8 mouse cellular contexts compared by ENCODE assay signal in genomic region chr9:65890143-65890628, GRCm38 (mm10). TPM values are rescaled to one million over a fixed set of nuclear protein-coding genes. Genes with fewer than 3 reads are reported as not detected.
DNase-seq lines count a peak whose midpoint lies in the region; ATAC-seq lines count a peak whose summit lies in the region.

Gene Pclaf, plus strand, starts transcription at chr9:65890237.

- WGBS in embryonic facial prominence, embryonic 10.5 days: under 1% methylated on average over 21 of the region's 21 CpGs

- H3K9me3 ChIP-seq in embryonic facial prominence, embryonic 10.5 days: no peaks in the 10 kb centered on the region

- peaks cover 35% of the 10 kb centered on the region for H3K36me3 ChIP-seq in embryonic facial prominence, embryonic 10.5 days (replicated peaks)

- H3K27ac ChIP-seq in embryonic facial prominence, embryonic 10.5 days (replicated peaks): peak within 1 kb of the TSS; percentile 95

- peak; percentile 99 for ATAC-seq in granulocyte monocyte progenitor cell, adult 5-6 weeks (replicated peaks; ENCODE audit: poor library complexity, severe bottlenecking)

- peak within 1 kb of the TSS; percentile 82 for H3K4me3 ChIP-seq in embryonic facial prominence, embryonic 10.5 days

- peaks cover 23% of the 10 kb centered on the region for H3K4me1 ChIP-seq in embryonic facial prominence, embryonic 10.5 days

- peak; percentile 23 to 39 for DNase-seq in cerebellum, adult 18-20 months
- DNase-seq in cerebellum, adult 9-10 months: no peak
- DNase-seq in embryonic facial prominence, embryonic 10.5 days (ENCODE audit: low spot score): peak; percentile 90
- DNase-seq in kidney, adult 11 months: peak; percentile 79
- peak; percentile 86 for DNase-seq in liver
- peak; percentile 53 to 60 for DNase-seq in monocyte, adult 2 months (ENCODE audit: low read depth in 1 of 2, low spot score in 2 of 2)
- peak; percentile 70 to 78 for DNase-seq in spleen, postnatal 36 days (ENCODE audit: low spot score in 2 of 2)

- no peaks in the 10 kb centered on the region for H3K27me3 ChIP-seq in embryonic facial prominence, embryonic 10.5 days (replicated peaks; ENCODE audit: low read depth, poor library complexity, severe bottlenecking)

RNA-seq across cellular contexts. Expression of gene Pclaf, which starts in this region (rescaled TPM):
- polyA plus RNA-seq in embryonic facial prominence, embryonic 10.5 days (2016; fragmentation: Nextera tagmentation; extraction: Ambion mirVana): 345 and 346 TPM in 2 replicates
- 83.5 and 134 TPM in 2 replicates for total RNA-seq in granulocyte monocyte progenitor cell, adult 5-6 weeks (2014; fragmentation: Nextera tagmentation)
- total RNA-seq in granulocyte monocyte progenitor cell, adult 5-6 weeks (2017): 235 and 300 TPM in 2 replicates
